In genomic region chr11:100718866-100719265, GRCm38 (mm10) we compare ENCODE assay signal across 32 mouse cellular contexts. TPM values are rescaled to one million over a fixed set of nuclear protein-coding genes. Genes with fewer than 3 reads are reported as not detected.
DNase-seq lines count a peak whose midpoint lies in the region; ATAC-seq and TF ChIP-seq lines count a peak whose summit lies in the region.
"Had no signal": no experiment of that assay in that cellular context is flagged by ENCODE, and none has a peak within 500 bp of the region (broad histone marks: within the 10 kb centered on the region; RNA-seq: fewer than 3 reads in every experiment).

No protein-coding gene starts in this region.

- intact Hi-C loops in gastrocnemius, adult 2 months (cut with DNase I): loop anchor here (10.0 kb wide), 2 partner anchors 136 to 346 kb away; partner anchors contain the start of genes Stat5a and Stat5b

- H3K4me1 ChIP-seq in kidney, embryonic 14.5 days (ENCODE audit: control insufficient read depth, insufficient read depth, low read length): peaks cover 15% of the 10 kb centered on the region
- peaks cover 54% of the 10 kb centered on the region for H3K4me1 ChIP-seq in liver, embryonic 15.5 days (replicated peaks)
- H3K4me1 ChIP-seq in liver, embryonic 11.5 days (replicated peaks; ENCODE audit: control insufficient read depth, insufficient read depth, low read length): peaks cover 49% of the 10 kb centered on the region
- peaks cover 30% of the 10 kb centered on the region for H3K4me1 ChIP-seq in lung, adult 2 months (ENCODE audit: control insufficient read depth, insufficient read depth, low read length)

- no peak for DNase-seq in gastrocnemius, adult 2 months
- no peak for DNase-seq in gastrocnemius, postnatal 25 days
- peak; percentile 54 for DNase-seq in kidney, adult 18-20 months
- DNase-seq in liver, embryonic 11.5 days (ENCODE audit: low spot score): no peak
- DNase-seq in ovary, postnatal 36 days (ENCODE audit: low spot score): no peak
- no peak for DNase-seq in lung, adult 2 months
- DNase-seq: adrenal gland, postnatal 10 days; cerebellum, adult 11 months; cerebellum, postnatal 10 days; gastrocnemius, postnatal 10 days; liver, embryonic 13.5 days; lung, postnatal 10 days; midbrain, embryonic 14.5 days; right cerebral cortex, postnatal 25 days; thymus, adult 18-20 months; thymus, postnatal 4 days had no signal

- 90% methylated on average over 4 of the region's 4 CpGs for WGBS in kidney, embryonic 14.5 days
- WGBS in liver, embryonic 15.5 days (ENCODE audit: insufficient replicate concordance): 90% methylated on average over 4 of the region's 4 CpGs
- WGBS in liver, embryonic 11.5 days: 85% methylated on average over 4 of the region's 4 CpGs
- WGBS in lung, adult 2 months: 82% methylated on average over 4 of the region's 4 CpGs

- no peak for ATAC-seq in kidney, embryonic 14.5 days (ENCODE audit: low FRiP score, low TSS enrichment)
- ATAC-seq in liver, embryonic 15.5 days (ENCODE audit: insufficient read depth): no peak
- no peak for ATAC-seq in liver, embryonic 11.5 days (replicated peaks; ENCODE audit: low FRiP score)
- ATAC-seq: CD4-positive, CD25-positive, alpha-beta regulatory T cell, adult 4 months; intestine, embryonic 16.5 days; Patski had no signal

- H3K9ac ChIP-seq in kidney, embryonic 14.5 days (ENCODE audit: low read depth, low read length): no peak overlapping the region
- no peak overlapping the region for H3K9ac ChIP-seq in liver, embryonic 15.5 days
- no peak overlapping the region for H3K9ac ChIP-seq in liver, embryonic 11.5 days (ENCODE audit: low read depth, low read length)
- H3K9ac ChIP-seq: forebrain, embryonic 12.5 days; hindbrain, embryonic 15.5 days; limb, embryonic 12.5 days; liver, embryonic 13.5 days; neural tube, embryonic 13.5 days had no signal

- peak overlapping the region; percentile 81 for H3K27ac ChIP-seq in gastrocnemius, adult 2 months
- no peak overlapping the region for H3K27ac ChIP-seq in kidney, embryonic 14.5 days (ENCODE audit: low read depth, low read length)
- H3K27ac ChIP-seq in liver, embryonic 15.5 days (replicated peaks): 0 out of 2 replicates have a peak overlapping the region, but pooled peaks have one; percentile 0
- H3K27ac ChIP-seq in liver, embryonic 11.5 days (ENCODE audit: low read depth, low read length): no peak overlapping the region
- H3K27ac ChIP-seq: forebrain, embryonic 12.5 days; heart, embryonic 10.5 days; hindbrain, embryonic 15.5 days; limb, embryonic 12.5 days; liver, embryonic 13.5 days; neural tube, embryonic 13.5 days had no signal

- no peak for TF ChIP-seq CTCF in gastrocnemius, adult 2 months (IDR thresholded peaks at IDR 0.05)
- TF ChIP-seq CTCF in lung, adult 2 months (IDR thresholded peaks at IDR 0.05; ENCODE audit: insufficient read depth, low read length): no peak

- no peak overlapping the region for H3K4me3 ChIP-seq in gastrocnemius, adult 2 months
- H3K4me3 ChIP-seq in kidney, embryonic 14.5 days (ENCODE audit: low read length): no peak overlapping the region
- no peak overlapping the region for H3K4me3 ChIP-seq in liver, embryonic 15.5 days (replicated peaks)
- H3K4me3 ChIP-seq in liver, embryonic 11.5 days (ENCODE audit: low read depth, low read length): no peak overlapping the region
- H3K4me3 ChIP-seq in lung, adult 2 months (replicated peaks; ENCODE audit: extremely low read depth, low read depth, low read length): no peak overlapping the region
- H3K4me3 ChIP-seq: forebrain, embryonic 12.5 days; heart, embryonic 10.5 days; hindbrain, embryonic 15.5 days; limb, embryonic 12.5 days; liver, embryonic 13.5 days; neural tube, embryonic 13.5 days had no signal

- no peaks in the 10 kb centered on the region for H3K27me3 ChIP-seq in kidney, embryonic 14.5 days (ENCODE audit: control insufficient read depth, insufficient read depth, low read length)
- H3K27me3 ChIP-seq in liver, embryonic 15.5 days: no peaks in the 10 kb centered on the region
- H3K27me3 ChIP-seq in liver, embryonic 11.5 days (replicated peaks; ENCODE audit: control insufficient read depth, insufficient read depth, low read length): no peaks in the 10 kb centered on the region
- H3K27me3 ChIP-seq: forebrain, embryonic 12.5 days; hindbrain, embryonic 15.5 days; limb, embryonic 12.5 days; liver, embryonic 13.5 days; neural tube, embryonic 13.5 days; Patski had no signal

- H3K4me2 ChIP-seq in kidney, embryonic 14.5 days (replicated peaks; ENCODE audit: low read depth, low read length): no peak overlapping the region
- no peak overlapping the region for H3K4me2 ChIP-seq in liver, embryonic 15.5 days
- no peak overlapping the region for H3K4me2 ChIP-seq in liver, embryonic 11.5 days
- H3K4me2 ChIP-seq: forebrain, embryonic 12.5 days; hindbrain, embryonic 15.5 days; limb, embryonic 12.5 days; liver, embryonic 13.5 days; neural tube, embryonic 13.5 days had no signal

- H3K9me3 ChIP-seq in kidney, embryonic 14.5 days (ENCODE audit: control insufficient read depth, low read length): no peaks in the 10 kb centered on the region
- H3K9me3 ChIP-seq in liver, embryonic 15.5 days (replicated peaks): no peaks in the 10 kb centered on the region
- H3K9me3 ChIP-seq in liver, embryonic 11.5 days (ENCODE audit: control insufficient read depth, low read length): no peaks in the 10 kb centered on the region
- H3K9me3 ChIP-seq: forebrain, embryonic 12.5 days; heart, embryonic 10.5 days; hindbrain, embryonic 15.5 days; limb, embryonic 12.5 days; liver, embryonic 13.5 days; neural tube, embryonic 13.5 days had no signal

- no peak for TF ChIP-seq POLR2A in lung, adult 2 months (IDR thresholded peaks at IDR 0.05; ENCODE audit: borderline replicate concordance, extremely low read depth, low read depth, low read length)

- H3K36me3 ChIP-seq in kidney, embryonic 14.5 days (ENCODE audit: control insufficient read depth, insufficient read depth, low read length): peaks cover 50% of the 10 kb centered on the region
- H3K36me3 ChIP-seq in liver, embryonic 15.5 days (replicated peaks): peaks cover 61% of the 10 kb centered on the region
- H3K36me3 ChIP-seq in liver, embryonic 11.5 days (ENCODE audit: control insufficient read depth, insufficient read depth, low read length): peaks cover 33% of the 10 kb centered on the region

RNA-seq across cellular contexts. Expression of gene Hspb9, which starts 5.2 kb away (rescaled TPM):
- not detected for total RNA-seq in gastrocnemius, adult 2 months (2021)
- total RNA-seq in gastrocnemius, postnatal 25 days (2021): not detected
- polyA plus RNA-seq in kidney, embryonic 14.5 days (2014; fragmentation: Nextera tagmentation; extraction: Ambion mirVana): 0.47 TPM in 1 of 2 replicates, not detected in the other
- 0.24 TPM in 1 of 2 replicates, not detected in the other for polyA plus RNA-seq in liver, embryonic 15.5 days (2015; fragmentation: Nextera tagmentation; extraction: Ambion mirVana)
- polyA plus RNA-seq in liver, embryonic 11.5 days (2014; fragmentation: Nextera tagmentation; extraction: Ambion mirVana): 0.27 and 0.30 TPM in 2 replicates
- 0.36 TPM in 1 of 2 replicates, not detected in the other for polyA plus RNA-seq in lung, adult 2 months (2012; rRNA removed)
- total RNA-seq: gastrocnemius, postnatal 10 days; heart, postnatal 14 days; layer of hippocampus, postnatal 10 days; megakaryocyte, adult 5-6 weeks had no signal
- polyA plus RNA-seq: brain, embryonic 14.5 days; frontal cortex, adult 2 months; intestine, embryonic 16.5 days; limb, embryonic 12.5 days had no signal

RNA-seq across cellular contexts. Expression of gene Kat2a, which starts 6.6 kb away (rescaled TPM):
- total RNA-seq in gastrocnemius, adult 2 months (2021): 10 to 100 TPM; 11.9 to 12.1 TPM
- total RNA-seq in gastrocnemius, postnatal 25 days (2021): 10 to 100 TPM; 11.7 to 11.8 TPM
- polyA plus RNA-seq in kidney, embryonic 14.5 days (2014; fragmentation: Nextera tagmentation; extraction: Ambion mirVana): 44.3 and 74.5 TPM in 2 replicates
- 13.2 and 14.1 TPM in 2 replicates for polyA plus RNA-seq in liver, embryonic 15.5 days (2015; fragmentation: Nextera tagmentation; extraction: Ambion mirVana)
- polyA plus RNA-seq in liver, embryonic 11.5 days (2014; fragmentation: Nextera tagmentation; extraction: Ambion mirVana): 66.3 and 75.7 TPM in 2 replicates
- 27.3 and 28.2 TPM in 2 replicates for polyA plus RNA-seq in lung, adult 2 months (2012; rRNA removed)

RNA-seq across cellular contexts. Expression of gene Dhx58, which starts 14.8 kb away (rescaled TPM):
- total RNA-seq in gastrocnemius, adult 2 months (2021): under 1 TPM; 0.38 to 0.39 TPM
- total RNA-seq in gastrocnemius, postnatal 25 days (2021): 1 to 10 TPM in 1 of 2 experiments, under 1 TPM in 1; 0.77 to 1.2 TPM
- polyA plus RNA-seq in kidney, embryonic 14.5 days (2014; fragmentation: Nextera tagmentation; extraction: Ambion mirVana): 3.2 TPM in 2 replicates
- 2.7 and 2.8 TPM in 2 replicates for polyA plus RNA-seq in liver, embryonic 15.5 days (2015; fragmentation: Nextera tagmentation; extraction: Ambion mirVana)
- polyA plus RNA-seq in liver, embryonic 11.5 days (2014; fragmentation: Nextera tagmentation; extraction: Ambion mirVana): 2.5 and 3.7 TPM in 2 replicates
- 8.2 and 9.8 TPM in 2 replicates for polyA plus RNA-seq in lung, adult 2 months (2012; rRNA removed)

RNA-seq across cellular contexts. Expression of gene Rab5c, which starts 19.1 kb away (rescaled TPM):
- 10 to 100 TPM; 37.6 to 40.9 TPM for total RNA-seq in gastrocnemius, adult 2 months (2021)
- 10 to 100 TPM; 40.4 to 43.1 TPM for total RNA-seq in gastrocnemius, postnatal 25 days (2021)
- 46.8 and 92.8 TPM in 2 replicates for polyA plus RNA-seq in kidney, embryonic 14.5 days (2014; fragmentation: Nextera tagmentation; extraction: Ambion mirVana)
- polyA plus RNA-seq in liver, embryonic 15.5 days (2015; fragmentation: Nextera tagmentation; extraction: Ambion mirVana): 19.2 and 20.2 TPM in 2 replicates
- 51.2 TPM in 2 replicates for polyA plus RNA-seq in liver, embryonic 11.5 days (2014; fragmentation: Nextera tagmentation; extraction: Ambion mirVana)
- 235 and 252 TPM in 2 replicates for polyA plus RNA-seq in lung, adult 2 months (2012; rRNA removed)

RNA-seq across cellular contexts. Expression of gene Zfp385c, which starts 26.6 kb away (rescaled TPM):
- under 1 TPM in 1 of 2 experiments, not detected in 1; 0.39 TPM for total RNA-seq in gastrocnemius, adult 2 months (2021)
- under 1 TPM; 0.31 to 0.70 TPM for total RNA-seq in gastrocnemius, postnatal 25 days (2021)
- 0.40 and 0.50 TPM in 2 replicates for polyA plus RNA-seq in kidney, embryonic 14.5 days (2014; fragmentation: Nextera tagmentation; extraction: Ambion mirVana)
- not detected in 2 replicates for polyA plus RNA-seq in liver, embryonic 15.5 days (2015; fragmentation: Nextera tagmentation; extraction: Ambion mirVana)
- not detected in 2 replicates for polyA plus RNA-seq in liver, embryonic 11.5 days (2014; fragmentation: Nextera tagmentation; extraction: Ambion mirVana)
- polyA plus RNA-seq in lung, adult 2 months (2012; rRNA removed): 0.36 and 4.9 TPM in 2 replicates
- total RNA-seq: megakaryocyte, adult 5-6 weeks had no signal
- polyA plus RNA-seq: liver, embryonic 13.5 days; Patski; stomach, embryonic 14.5 days had no signal

Comparison
In these comparisons a context has a peak if more than half of its experiments do, and no peak if none do; other contexts are left out.
1. H3K27ac ChIP-seq: peak in gastrocnemius, adult 2 months (single experiment) and liver, embryonic 15.5 days (single experiment); none in kidney, embryonic 14.5 days (single experiment) and liver, embryonic 11.5 days (single experiment).